Mouse (Mus musculus) effector memory CD4-positive, alpha-beta T cell, adult 5 months (primary cell): ENCODE results near the gene Cox5b. TPM values are rescaled to one million over a fixed set of nuclear protein-coding genes. Genes with fewer than 3 reads are reported as not detected.

ENCODE experiments used
- polyA plus RNA-seq: library from polyadenylated mRNA; unstranded; fragments of 100-300 nt; shearing (Covaris generic); gene quantifications from one replicate; pipeline ENCODE4 v1.2.1, GENCODE M21; 2017

The Cox5b gene
- polyA plus RNA-seq: 376 TPM

DNA sequence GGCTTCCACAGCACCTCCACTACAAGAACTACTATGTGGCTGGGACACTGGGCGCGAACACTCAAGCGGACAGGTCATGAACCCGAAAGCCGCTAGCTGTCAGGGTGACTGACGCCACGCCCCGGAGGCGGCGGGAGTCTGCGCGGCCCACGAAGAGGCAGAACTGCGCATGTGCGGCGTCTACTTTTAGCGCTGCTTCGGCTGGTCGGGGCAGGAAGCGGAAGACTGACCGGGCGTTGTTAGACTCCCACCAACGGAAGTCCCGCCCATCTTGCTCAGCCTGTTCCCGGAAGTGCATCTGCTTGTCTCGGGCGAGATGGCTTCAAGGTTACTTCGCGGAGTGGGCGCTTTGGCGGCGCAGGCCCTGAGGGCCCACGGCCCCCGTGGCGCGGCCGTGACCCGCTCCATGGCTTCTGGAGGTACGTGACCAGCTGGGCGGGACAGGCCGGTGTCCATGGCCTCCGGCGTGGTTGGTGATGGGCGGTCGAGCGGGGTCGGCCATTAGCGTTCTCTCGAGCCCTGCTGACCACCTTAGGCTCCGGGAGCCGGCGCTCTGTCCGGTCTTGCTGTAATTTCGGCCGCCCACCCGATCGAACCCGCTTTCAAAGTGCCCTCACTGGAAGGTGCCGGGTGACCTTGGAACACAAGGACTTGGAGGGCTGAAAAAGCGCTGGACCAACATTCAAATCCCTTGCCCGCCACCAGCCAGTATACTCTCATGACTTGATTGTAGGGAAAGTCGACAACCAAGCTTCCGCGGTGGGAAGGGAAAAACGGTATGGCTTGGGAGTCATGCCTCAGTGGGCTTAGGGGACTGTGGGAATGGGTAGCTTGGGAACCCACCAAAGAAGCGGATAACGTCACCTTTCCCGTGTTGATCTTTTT lies at the start of gene Cox5b:
Gene Cox5b, plus strand, starts transcription at position 179 of the 885 bp plus-strand sequence.

DNA sequence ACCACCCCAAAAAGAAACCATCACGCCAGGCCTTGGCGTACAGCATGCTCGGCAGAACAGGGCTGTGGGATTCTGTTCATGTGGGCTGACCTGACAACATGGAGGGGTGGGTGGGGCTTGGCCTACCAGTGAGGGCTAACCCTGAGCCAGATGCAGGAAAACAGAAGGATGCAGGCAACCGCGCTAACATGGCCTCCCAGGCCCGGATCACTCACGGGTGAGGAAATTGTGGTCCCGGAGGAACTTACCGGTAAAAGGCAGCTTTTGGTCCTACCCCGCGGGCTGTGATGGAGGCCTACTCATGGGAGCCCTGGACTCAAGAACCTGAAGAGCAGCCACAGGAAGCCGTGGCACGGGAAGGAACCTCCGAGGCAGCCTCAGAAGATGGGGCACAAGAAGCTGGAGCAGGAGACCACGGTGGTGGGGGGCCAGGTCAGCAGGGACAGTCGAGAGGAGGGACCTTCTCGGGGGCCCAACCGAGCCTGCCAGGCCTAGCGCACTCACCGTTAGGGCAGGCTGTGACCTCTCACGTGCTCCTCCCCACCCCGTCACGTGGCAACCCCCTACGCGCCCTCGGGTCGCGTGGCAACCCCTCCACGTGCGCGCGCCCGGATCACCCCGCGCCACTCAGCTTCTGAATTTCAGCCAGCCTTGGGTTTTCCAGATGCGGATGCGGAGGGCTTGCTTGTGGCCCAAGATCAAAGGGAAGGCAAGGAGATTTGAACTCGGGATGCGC lies 8.5 kb upstream of the Cox5b start, which contains the start of gene Fam178b:
Gene Fam178b, minus strand, starts transcription at position 564 of the 736 bp plus-strand sequence.

DNA sequence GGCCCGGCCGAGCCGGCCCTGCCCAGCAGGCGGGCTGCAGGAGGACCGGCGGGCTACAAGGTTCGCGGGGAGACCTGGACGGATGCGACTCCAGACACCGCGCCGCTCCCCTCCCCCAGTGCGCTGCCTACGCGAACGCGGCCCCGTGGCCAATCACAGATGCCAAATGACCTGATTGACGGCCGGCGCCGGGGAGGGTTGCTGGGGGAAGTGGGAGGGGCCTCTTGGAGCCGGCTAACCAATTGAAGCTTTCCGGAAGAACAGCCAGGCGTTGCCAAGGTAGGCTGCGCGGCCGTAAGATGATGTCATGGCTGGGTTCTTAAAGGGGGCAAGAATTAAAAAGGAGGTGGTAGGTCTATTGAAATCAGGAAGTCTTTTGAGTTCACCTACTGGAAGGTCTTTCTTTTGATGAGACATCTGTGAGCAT lies 18.6 kb downstream of the Cox5b start, which contains the start of gene 4933424G06Rik:
Gene 4933424G06Rik, plus strand, starts transcription at position 296 of the 427 bp plus-strand sequence.

GRCm38 (mm10) chr1:36714311-36714710 lies 23.1 kb downstream of the Cox5b start, which contains the start of gene Actr1b:
Actr1b (minus strand) TSS chr1:36714422.

Other genes with a start within 250 kb of the Cox5b start
- gene Lman2l, start 246.2 kb upstream of the Cox5b start, polyA plus RNA-seq: 23.3 TPM
- 4.6 TPM for gene Cnnm4, start 219.8 kb upstream of the Cox5b start, polyA plus RNA-seq
- 25.1 TPM for gene Cnnm3, start 179.6 kb upstream of the Cox5b start, polyA plus RNA-seq
- 12.6 TPM for gene Ankrd23, start 154.6 kb upstream of the Cox5b start, polyA plus RNA-seq
- gene Gm42417, start 152.0 kb upstream of the Cox5b start, polyA plus RNA-seq: 1.9 TPM
- 22.4 TPM for gene Ankrd39, start 144.0 kb upstream of the Cox5b start, polyA plus RNA-seq
- 1.1 TPM for gene Sema4c, start 133.1 kb upstream of the Cox5b start, polyA plus RNA-seq
- not detected for gene Fam178b, start 8.3 kb upstream of the Cox5b start, polyA plus RNA-seq
- gene 4933424G06Rik, start 18.7 kb downstream of the Cox5b start, polyA plus RNA-seq: not detected
- 54.3 TPM for gene Actr1b, start 23.0 kb downstream of the Cox5b start, polyA plus RNA-seq
- gene Zap70, start 70.3 kb downstream of the Cox5b start, polyA plus RNA-seq: 186 TPM